Mouse (Mus musculus) splenic B cell, adult 2 months (primary cell): ENCODE results near the gene Bicd2.

Experiments used
- DNase-seq: peaks from one replicate; pipeline ENCODE4 v3.0.0-alpha.2; 2011; ENCODE audit warnings: low read depth, low spot score
- H3K27me3 ChIP-seq: 2 replicates; pipeline ENCODE4 v1.6.1; 2012; ENCODE audit warnings: mild to moderate bottlenecking, low read length, moderate library complexity, mixed read lengths; ENCODE audit not compliant: control insufficient read depth, poor library complexity, insufficient read depth, severe bottlenecking
- H3K36me3 ChIP-seq: 2 replicates; pipeline ENCODE4 v1.6.1; 2012; ENCODE audit warnings: mild to moderate bottlenecking, low read length, moderate library complexity, mixed read lengths; ENCODE audit not compliant: control insufficient read depth, poor library complexity, insufficient read depth, severe bottlenecking

Bicd2 gene

DNA sequence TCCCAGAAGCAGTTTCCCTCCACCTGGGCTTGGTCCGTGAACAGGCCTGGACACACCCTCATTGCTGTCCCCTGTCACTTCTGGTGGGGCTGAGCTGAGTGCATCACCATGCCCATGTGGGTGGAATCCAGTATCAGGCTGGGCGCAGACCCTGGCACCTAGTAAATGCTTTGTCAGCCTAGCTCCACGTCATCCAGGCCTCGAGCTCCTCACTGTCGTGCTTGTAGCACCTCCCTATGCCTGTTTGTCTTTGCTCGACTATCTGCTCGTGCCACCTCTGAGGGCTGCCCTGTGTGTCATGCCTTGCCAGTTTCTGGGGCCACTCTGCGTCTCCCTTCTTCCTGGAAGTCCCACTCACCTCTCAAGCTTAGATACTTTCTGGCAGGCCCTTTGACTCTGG lies 3.2 kb downstream of the Bicd2 start:
- Histone ChIP-seq H3K27me3 (no peaks in the 10 kb centered on the region), H3K36me3 (no peaks in the 10 kb centered on the region)
- no peak for DNase-seq

DNA sequence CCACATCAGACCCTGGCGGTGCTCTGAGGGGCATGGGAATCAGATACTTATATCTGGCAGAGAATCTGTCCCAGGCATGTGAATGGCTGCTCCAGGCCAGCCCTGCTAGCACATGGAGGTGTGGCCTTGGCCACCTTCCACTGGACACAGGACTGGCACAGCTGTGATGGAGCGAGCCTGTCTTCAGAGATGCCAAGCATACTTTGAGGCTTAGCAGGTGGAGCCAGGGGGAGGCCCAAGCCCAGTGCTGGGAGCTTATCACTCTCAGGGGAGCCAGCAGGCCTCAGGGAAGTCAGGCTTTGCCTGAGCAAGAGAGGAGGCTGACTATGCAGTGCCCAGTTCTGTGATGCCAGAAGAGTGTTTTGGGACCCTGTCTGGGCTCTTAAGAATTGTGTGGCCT lies 4.1 kb downstream of the Bicd2 start:
- Histone ChIP-seq H3K27me3 (no peaks in the 10 kb centered on the region), H3K36me3 (no peaks in the 10 kb centered on the region)
- no peak for DNase-seq

DNA sequence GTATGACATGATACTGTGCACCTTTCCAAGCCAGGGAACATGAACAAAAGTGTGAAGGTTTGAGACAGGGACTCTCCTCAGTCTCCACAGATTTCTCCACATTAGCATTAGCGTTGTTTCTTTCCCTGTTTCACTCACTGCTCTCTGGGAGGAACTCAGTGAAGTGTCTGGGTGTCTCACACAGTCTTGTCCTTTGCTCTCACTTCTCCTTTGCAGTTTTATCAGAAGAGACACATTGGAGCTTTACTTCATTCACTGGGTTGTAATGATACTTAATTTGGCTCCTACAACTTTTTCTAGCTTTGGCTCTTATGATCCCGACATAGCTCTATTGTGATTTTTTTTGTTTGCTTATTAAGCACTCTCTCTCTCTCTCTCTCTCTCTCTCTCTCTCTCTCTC lies 7.1 kb downstream of the Bicd2 start:
- Histone ChIP-seq H3K36me3 (no peaks in the 10 kb centered on the region), H3K27me3 (no peaks in the 10 kb centered on the region)
- peak; percentile 37 for DNase-seq

DNA sequence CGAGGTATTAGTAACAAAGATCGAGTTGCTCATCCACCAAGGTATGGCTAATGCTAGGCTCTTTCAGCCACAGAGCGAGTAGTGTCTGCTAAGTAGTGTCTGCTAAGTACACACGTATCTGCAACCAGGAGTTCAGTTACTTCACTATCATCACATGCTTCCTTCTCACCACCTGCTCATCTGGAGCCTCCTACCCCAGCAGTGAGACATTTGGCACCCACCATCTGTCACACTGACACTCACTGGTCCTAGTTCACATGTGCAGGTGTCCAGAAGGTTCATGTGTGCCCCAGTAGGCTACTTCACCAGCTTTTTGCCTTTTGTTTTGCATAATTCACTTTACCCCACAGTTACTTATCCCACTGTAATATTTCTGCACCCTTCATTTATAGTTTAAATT lies 8.0 kb downstream of the Bicd2 start:
- peak; percentile 38 for DNase-seq
- Histone ChIP-seq H3K27me3 (no peaks in the 10 kb centered on the region), H3K36me3 (no peaks in the 10 kb centered on the region)

DNA sequence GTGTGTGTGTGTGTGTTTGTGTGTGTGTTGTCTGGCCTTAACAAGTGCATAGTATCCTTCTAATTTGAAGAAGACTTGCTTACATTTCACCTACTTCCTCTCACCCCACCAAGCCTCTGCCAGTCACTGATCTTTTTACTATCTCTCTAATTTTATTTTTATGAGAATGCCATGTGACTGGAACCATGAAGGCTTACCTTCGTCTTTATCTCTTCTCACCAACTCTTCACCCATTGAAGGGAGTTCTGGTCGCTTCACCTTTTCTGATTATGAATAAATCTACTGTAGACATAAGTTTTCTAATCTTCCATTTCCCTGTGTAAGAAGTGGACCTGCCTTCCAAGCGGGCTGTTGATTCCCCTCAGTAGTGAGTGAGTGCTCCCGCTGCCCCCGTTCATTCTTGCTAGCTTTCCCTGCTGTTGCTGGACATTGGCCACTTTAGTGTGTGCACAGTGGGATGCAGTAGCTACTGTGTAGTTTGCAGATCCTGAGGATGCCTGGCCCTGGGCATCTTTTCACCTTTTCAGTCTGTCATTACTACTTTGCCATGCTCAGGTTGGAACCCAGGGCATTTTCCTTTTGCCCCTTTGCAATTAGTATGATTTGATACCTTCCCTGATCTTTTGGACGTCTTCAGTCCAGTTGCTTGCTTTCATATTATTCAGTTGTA lies 8.6 kb downstream of the Bicd2 start:
- DNase-seq = no peak

DNA sequence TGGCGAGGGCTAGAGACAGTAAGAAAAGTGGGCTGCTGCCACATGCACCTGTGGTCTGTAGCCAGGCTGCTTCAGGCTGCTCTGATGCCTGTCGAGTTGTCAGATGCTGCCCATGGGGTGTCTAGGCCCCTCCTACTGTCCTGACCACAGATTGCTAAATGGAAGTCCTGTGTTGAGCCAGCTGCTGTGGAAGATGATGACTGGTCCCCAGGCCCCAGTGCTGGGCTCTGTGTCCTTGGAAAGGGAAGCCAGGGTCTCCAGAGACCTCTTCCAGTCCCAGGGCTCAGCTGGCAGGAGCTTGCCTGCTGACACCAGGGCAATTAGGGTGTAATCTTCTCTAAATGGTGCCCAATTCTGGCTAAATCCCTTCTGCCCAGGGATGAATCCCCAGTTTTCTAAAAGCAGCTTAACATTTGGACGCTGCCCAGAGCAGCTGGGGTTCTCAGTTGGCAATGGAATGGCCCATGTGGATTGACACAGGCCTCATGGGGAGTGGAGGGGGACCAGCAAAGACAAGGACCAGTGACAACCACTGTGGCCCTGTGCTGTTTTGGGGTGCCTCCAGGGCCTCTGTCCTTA lies 11.3 kb downstream of the Bicd2 start:
- no peaks in the 10 kb centered on the region for H3K36me3 ChIP-seq
- no peak for DNase-seq
- H3K27me3 ChIP-seq = no peaks in the 10 kb centered on the region

More for the DNA sequence above, 8.6 kb downstream of the Bicd2 start:
- Histone ChIP-seq H3K27me3 (no peaks in the 10 kb centered on the region), H3K36me3 (no peaks in the 10 kb centered on the region)

DNA sequence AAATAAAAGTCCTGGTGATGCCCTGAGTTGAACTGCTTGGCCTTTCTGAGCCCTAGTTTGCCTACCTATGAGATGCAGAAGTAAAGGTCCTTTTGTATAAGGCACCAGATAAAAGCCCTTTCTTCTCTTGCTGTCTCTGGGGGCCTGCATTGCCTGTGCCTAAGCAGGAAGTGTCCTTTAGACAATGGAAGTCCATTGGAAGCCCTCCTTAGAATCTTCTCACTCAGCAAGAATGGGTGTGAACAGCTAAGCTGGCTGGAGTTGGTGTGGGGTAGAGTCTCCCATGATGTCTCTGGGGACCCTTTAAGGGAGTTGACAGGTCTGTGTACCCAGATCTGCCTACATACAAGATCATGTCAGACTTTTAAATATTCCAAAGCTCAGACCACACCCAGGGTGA lies 12.0 kb downstream of the Bicd2 start:
- no peaks in the 10 kb centered on the region for H3K27me3 ChIP-seq
- DNase-seq = no peak
- H3K36me3 ChIP-seq = no peaks in the 10 kb centered on the region

DNA sequence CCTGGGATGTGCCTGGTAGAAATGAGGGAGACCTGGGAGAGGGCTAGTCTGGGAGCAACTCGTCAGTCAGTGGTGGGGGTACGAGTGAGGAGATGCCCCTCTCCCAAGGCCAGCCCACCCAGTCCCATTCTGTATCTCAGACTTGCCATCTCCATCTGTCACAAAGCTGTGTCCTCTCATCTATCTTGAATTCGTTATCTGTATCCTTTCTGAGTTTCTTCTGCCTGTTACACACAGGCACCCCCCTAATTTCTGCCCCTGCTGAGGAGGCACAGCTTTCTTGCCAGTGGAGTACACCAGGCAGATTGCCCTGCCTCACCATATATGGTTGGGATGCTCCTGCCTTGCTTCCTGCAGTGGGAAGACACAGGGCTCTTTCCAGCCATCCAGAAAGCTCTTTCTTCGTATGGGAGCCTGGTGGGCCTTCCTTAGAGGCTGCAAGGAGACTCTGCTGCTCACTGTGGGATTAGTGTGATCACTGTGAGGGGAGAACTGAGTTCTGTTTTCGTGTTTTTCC lies 12.7 kb downstream of the Bicd2 start:
- H3K27me3 ChIP-seq = no peaks in the 10 kb centered on the region
- no peak for DNase-seq
- no peaks in the 10 kb centered on the region for H3K36me3 ChIP-seq

DNA sequence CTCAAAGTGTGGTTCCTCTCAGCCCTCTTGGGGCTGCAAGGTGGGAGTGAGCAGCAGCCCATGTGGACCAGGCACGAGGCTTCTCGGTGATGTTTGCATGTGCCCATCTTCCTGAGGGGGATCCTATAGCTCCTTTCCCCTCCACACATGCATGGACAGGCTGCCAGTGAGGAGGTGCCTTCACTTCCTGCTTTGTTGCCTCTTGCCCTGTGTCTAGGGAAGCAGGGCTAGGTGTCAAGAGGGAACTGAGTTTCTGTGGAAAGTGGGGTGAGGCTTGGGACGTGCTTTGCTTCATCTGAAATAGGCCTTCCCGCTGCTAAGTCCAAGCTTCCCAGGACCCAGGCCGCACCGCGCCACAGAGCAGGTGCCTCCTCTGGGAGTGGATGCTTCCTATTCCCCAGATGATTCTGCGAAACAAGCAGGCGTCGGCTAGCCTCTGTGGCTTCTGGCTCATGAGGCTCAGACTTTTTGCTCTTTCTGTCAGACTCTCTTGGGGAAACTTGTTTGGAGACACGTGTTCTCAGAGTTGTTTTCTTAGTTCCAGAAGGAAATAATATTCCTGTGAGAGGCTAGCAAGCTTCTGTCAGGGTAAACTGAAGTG lies 14.2 kb downstream of the Bicd2 start:
- DNase-seq = no peak
- Histone ChIP-seq H3K27me3 (no peaks in the 10 kb centered on the region), H3K36me3 (no peaks in the 10 kb centered on the region)

DNA sequence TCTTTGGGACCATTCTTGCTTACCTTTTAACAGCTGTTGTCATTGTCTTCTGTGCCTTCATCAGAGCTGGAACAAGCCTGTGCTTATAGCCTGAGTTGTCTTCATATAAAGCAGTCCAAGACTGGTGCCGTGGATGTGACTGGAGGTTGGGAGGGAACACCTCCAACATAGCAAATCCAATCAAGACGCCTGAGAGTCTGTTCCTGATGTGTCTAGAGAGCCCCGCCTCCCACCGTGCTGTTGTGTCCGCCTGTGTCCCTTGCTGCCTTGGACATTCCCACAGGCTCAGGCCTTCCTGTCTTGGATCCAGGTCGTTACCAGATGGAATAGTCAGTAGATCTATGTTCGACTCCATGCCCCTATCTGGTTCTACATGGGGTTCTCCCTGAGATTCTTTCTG lies 14.7 kb downstream of the Bicd2 start:
- H3K27me3 ChIP-seq = no peaks in the 10 kb centered on the region
- H3K36me3 ChIP-seq = no peaks in the 10 kb centered on the region
- no peak for DNase-seq

DNA sequence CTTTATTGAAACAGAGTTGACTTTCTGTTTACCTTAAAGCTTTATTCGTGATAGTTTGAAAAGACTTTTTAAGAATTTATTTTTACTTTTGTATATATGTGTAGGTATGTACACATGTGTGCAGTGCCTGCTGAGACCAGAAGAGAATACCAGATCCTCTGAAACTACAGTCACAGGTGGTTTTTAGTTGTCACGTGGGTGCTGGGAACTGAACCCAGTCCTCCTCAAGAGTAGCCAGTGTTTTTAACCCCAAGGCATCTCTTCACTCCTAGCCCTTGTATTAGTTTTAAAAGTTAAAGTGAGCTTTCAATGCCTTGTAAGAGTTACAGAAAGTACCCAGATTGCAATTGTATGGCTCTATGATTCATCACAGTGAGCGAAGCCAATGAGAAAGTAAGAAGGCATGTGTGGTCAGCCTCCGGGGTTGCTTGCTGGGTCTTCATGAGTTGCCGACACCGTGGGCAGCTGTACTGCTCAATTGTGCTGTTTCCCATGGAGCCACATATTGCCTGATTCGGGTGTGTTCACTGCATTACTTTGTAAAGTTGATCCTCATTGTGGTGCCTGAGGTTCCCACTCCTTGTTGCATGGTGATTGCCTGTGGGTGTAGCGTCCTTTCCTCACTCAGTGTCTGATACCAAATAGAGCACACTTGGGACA lies 16.1 kb downstream of the Bicd2 start:
- no peak for DNase-seq
- no peaks in the 10 kb centered on the region for H3K27me3 ChIP-seq
- no peaks in the 10 kb centered on the region for H3K36me3 ChIP-seq

DNA sequence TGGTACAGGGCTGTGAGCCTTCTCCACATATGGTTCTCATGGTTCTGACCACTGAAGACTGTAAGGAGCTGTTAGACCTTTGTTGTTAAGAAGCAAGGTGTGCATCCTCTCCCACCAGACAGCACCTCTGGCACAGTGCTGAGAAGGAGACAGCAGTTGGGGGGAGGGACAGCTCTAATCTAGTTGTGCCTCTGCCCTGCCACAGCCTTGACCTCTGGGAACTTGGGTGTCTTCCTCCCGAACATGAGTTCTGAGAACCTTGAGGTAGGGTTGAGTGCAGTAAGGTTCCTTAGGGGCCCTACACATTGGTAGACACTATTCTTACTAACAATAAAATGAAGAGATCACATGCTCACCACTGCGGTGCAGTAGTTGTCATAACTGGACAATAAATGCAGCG lies 16.8 kb downstream of the Bicd2 start:
- no peaks in the 10 kb centered on the region for H3K36me3 ChIP-seq
- no peak for DNase-seq

DNA sequence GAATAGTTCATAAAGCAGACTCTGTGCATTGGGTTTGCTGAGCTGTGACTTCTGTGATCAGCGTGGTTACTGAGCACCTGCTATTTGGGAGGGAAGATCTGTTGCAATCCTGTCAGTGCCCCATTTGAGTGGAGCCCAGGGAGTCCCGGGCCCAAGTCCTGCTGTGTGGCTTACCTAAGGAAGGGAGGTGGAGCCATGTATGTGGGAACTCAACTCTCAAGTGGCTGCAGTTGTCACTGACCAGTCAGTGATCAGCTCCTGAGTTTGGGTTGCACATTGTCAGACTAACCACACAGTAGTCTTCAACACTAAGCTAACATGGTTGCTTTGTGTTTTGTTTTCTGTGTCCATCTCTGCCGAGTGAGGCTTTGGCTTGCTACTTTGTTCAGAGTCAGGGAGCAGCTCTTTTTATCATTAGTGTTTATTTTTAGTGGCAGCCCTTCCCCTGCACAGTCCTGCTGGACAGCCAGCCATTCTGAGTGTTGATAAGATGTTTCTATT lies 19.6 kb downstream of the Bicd2 start:
- no peaks in the 10 kb centered on the region for H3K36me3 ChIP-seq
- no peak for DNase-seq
- H3K27me3 ChIP-seq = no peaks in the 10 kb centered on the region

More for the DNA sequence above, 16.8 kb downstream of the Bicd2 start:
- no peaks in the 10 kb centered on the region for H3K27me3 ChIP-seq

DNA sequence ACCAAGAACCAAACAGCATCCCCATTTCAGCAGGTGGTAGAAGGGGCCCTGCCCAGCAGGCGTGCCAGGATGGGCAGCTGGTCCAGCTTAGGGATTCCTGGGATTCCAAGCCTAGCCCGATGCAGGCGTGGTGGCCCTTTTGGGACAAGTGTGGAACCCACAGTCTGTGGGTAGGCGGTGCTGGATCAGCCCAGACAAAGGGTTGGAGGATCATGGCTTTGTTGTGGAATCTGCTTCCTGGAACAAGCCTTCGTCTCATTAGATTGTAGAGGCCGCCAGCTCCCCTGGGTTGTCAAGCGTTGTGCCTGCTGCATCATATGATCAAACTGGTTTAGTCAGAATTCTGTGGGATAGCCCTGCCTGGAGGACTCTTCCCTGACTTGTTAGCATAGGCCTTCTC lies 21.0 kb downstream of the Bicd2 start:
- Histone ChIP-seq H3K36me3 (no peaks in the 10 kb centered on the region), H3K27me3 (no peaks in the 10 kb centered on the region)
- DNase-seq = no peak

DNA sequence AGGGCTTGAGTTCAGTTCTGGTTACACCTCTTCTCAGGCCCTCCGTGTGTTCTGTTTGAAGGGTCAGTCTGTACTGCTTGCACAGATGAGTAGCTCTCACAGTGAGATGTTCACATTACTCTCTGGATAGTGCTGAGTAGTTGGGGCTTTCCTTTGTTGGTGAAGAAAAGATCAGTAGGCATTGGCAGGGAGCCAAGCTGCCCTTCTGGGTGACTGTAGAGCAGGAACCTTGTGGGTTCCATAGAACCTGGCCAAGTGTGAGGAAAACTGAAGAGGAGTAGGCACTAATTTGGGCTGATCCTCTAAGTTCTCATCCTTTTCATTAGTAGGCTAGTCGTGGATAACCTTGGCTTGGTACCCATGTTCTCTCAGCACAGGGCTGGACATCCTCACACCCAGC lies 21.4 kb downstream of the Bicd2 start:
- no peaks in the 10 kb centered on the region for H3K27me3 ChIP-seq
- DNase-seq = no peak
- H3K36me3 ChIP-seq = no peaks in the 10 kb centered on the region
